Mouse (Mus musculus): ENCODE measurements around the gene Btg1.

Gene Btg1

GRCm38 (mm10) chr10:96630110-96630509 is 13.3 kb downstream of the Btg1 start:
- peak; percentile 39 for DNase-seq (ENCODE audit: low read depth)

GRCm38 (mm10) chr10:96631066-96631711 is 14.4 kb downstream of the Btg1 start:
- no peak for DNase-seq (ENCODE audit: low read depth)

GRCm38 (mm10) chr10:96632271-96633144 is 15.7 kb downstream of the Btg1 start:
- DNase-seq (ENCODE audit: low read depth) = peak; percentile 39

- DNase-seq (ENCODE audit: low read depth) = peak; percentile 59
Observed at GRCm38 (mm10) chr10:96633145-96633516, 16.3 kb downstream of the Btg1 start.

- no peak for DNase-seq (ENCODE audit: low read depth)
Observed at GRCm38 (mm10) chr10:96635472-96635871, 18.7 kb downstream of the Btg1 start.

- no peak for DNase-seq (ENCODE audit: low read depth)
Observed at GRCm38 (mm10) chr10:96638477-96638876, 21.7 kb downstream of the Btg1 start.

GRCm38 (mm10) chr10:96642014-96642413 is 25.2 kb downstream of the Btg1 start:
- no peak for DNase-seq (ENCODE audit: low read depth)

- DNase-seq (ENCODE audit: low read depth) = no peak
Observed at GRCm38 (mm10) chr10:96642751-96643150, 25.9 kb downstream of the Btg1 start.

- DNase-seq (ENCODE audit: low read depth) = no peak
Observed at GRCm38 (mm10) chr10:96645183-96645582, 28.4 kb downstream of the Btg1 start.

GRCm38 (mm10) chr10:96646024-96646866 is 29.4 kb downstream of the Btg1 start:
- no peak for DNase-seq (ENCODE audit: low read depth)

- no peak for DNase-seq (ENCODE audit: low read depth)
Observed at GRCm38 (mm10) chr10:96646867-96647462, 30.2 kb downstream of the Btg1 start.

- DNase-seq (ENCODE audit: low read depth) = peak; percentile 41
Observed at GRCm38 (mm10) chr10:96648161-96648561, 31.4 kb downstream of the Btg1 start.

GRCm38 (mm10) chr10:96649524-96649923 is 32.7 kb downstream of the Btg1 start:
- no peak for DNase-seq (ENCODE audit: low read depth)

GRCm38 (mm10) chr10:96652372-96652771 is 35.6 kb downstream of the Btg1 start:
- no peak for DNase-seq (ENCODE audit: low read depth)

- no peak for DNase-seq (ENCODE audit: low read depth)
Observed at GRCm38 (mm10) chr10:96653030-96653429, 36.2 kb downstream of the Btg1 start.

GRCm38 (mm10) chr10:96654079-96654478 is 37.3 kb downstream of the Btg1 start:
- no peak for DNase-seq (ENCODE audit: low read depth)

- no peak for DNase-seq (ENCODE audit: low read depth)
Observed at GRCm38 (mm10) chr10:96654576-96654975, 37.8 kb downstream of the Btg1 start.

GRCm38 (mm10) chr10:96655066-96655465 is 38.3 kb downstream of the Btg1 start:
- DNase-seq (ENCODE audit: low read depth) = no peak

- peak; percentile 59 for DNase-seq (ENCODE audit: low read depth)
Observed at GRCm38 (mm10) chr10:96656176-96656575, 39.4 kb downstream of the Btg1 start.

GRCm38 (mm10) chr10:96658906-96659305 is 42.1 kb downstream of the Btg1 start:
- no peak for DNase-seq (ENCODE audit: low read depth)

- DNase-seq (ENCODE audit: low read depth) = no peak
Observed at GRCm38 (mm10) chr10:96660280-96660985, 43.6 kb downstream of the Btg1 start.

All from induced T-regulatory cell, adult 2 months (primary cell).